Mouse (Mus musculus) liver, embryonic 12.5 days (tissue): ENCODE measurements at regions not wholly inside any gene's neighbourhood (a gene's known extent, or its start where the extent isn't known, plus 50 kb on each side); places are given as distances from the start of the nearest gene placed in this dataset.

Experiments used
- ATAC-seq: fragments of 200-750 bp; cut with Nextera tagmentation; 2 replicates; pipeline ENCODE4 v1.8.0; 2017; ENCODE audit warnings: moderate number of reproducible peaks, mild to moderate bottlenecking, moderate library complexity
- H3K27ac ChIP-seq: fragments of 300-500 bp; sonication (generic); 2 replicates; pipeline ENCODE4 v1.5.1; 2016; ENCODE audit warnings: mild to moderate bottlenecking
- H3K27me3 ChIP-seq: fragments of 300-500 bp; sonication (generic); replicated peaks from 2 replicates; pipeline ENCODE4 v1.6.1; 2016; ENCODE audit warnings: mild to moderate bottlenecking, moderate library complexity
- H3K36me3 ChIP-seq: fragments of 300-500 bp; sonication (generic); 2 replicates; pipeline ENCODE4 v1.6.1; 2016; ENCODE audit warnings: mild to moderate bottlenecking, moderate library complexity
- H3K4me1 ChIP-seq: fragments of 300-500 bp; sonication (generic); 2 replicates; pipeline ENCODE4 v1.6.1; 2016
- H3K4me2 ChIP-seq: fragments of 300-500 bp; sonication (generic); 2 replicates; pipeline ENCODE4 v1.6.1; 2016; ENCODE audit warnings: mild to moderate bottlenecking, moderate library complexity
- H3K4me3 ChIP-seq: fragments of 300-500 bp; sonication (generic); 2 replicates; pipeline ENCODE4 v1.5.1; 2016; ENCODE audit warnings: mild to moderate bottlenecking, moderate library complexity
- H3K9ac ChIP-seq: fragments of 300-500 bp; sonication (generic); 2 replicates; pipeline ENCODE4 v1.6.1; 2016; ENCODE audit warnings: mild to moderate bottlenecking, moderate library complexity
- H3K9me3 ChIP-seq: fragments of 300-500 bp; sonication (generic); replicated peaks from 2 replicates; pipeline ENCODE4 v1.6.1; 2016; ENCODE audit warnings: mild to moderate bottlenecking, moderate library complexity
- WGBS: fragments of 180-500 bp; shearing (Covaris S2); methylation state at CpG from one replicate; pipeline ENCODE4 v1.1.7; 2016; ENCODE audit not compliant: insufficient replicate concordance; 5-methylcytosine and 5-hydroxymethylcytosine counted together

DNA sequence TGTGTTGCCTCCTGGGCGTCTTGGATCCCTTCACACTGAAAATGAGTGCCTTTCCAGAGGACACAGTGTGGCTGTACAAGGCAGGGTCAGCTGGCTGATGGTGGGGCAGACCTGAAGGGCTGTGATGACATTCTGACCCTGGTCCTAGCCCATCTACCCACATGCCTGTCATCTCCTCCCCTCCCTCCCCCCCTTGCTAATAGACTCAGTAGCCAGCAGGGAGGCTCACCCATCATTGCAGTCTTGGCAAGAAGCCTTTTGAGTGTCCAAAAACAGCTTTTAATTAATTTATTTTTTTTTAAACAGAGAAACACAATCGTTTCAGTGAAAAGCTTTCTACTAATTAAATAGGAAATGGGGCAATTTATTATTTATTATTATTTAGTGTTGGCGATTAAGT lies 67.0 kb upstream of the Ssx2ip start:
- H3K9ac ChIP-seq, result no peak overlapping the region
- H3K4me1 ChIP-seq, result peaks cover 30% of the 10 kb centered on the region
- no peaks in the 10 kb centered on the region for H3K27me3 ChIP-seq
- no peak overlapping the region for H3K4me3 ChIP-seq
- no peak overlapping the region for H3K4me2 ChIP-seq
- ATAC-seq, result no peak
- 78% methylated on average over 3 of the region's 3 CpGs for WGBS
- H3K27ac ChIP-seq, result no peak overlapping the region
- no peaks in the 10 kb centered on the region for H3K36me3 ChIP-seq
- H3K9me3 ChIP-seq, result no peaks in the 10 kb centered on the region

GRCm38 (mm10) chr3:146337861-146338281 lies 66.6 kb upstream of the Ssx2ip start:
- no peak overlapping the region for H3K4me3 ChIP-seq
- H3K27ac ChIP-seq, result no peak overlapping the region

GRCm38 (mm10) chr3:146338445-146338844 lies 66.0 kb upstream of the Ssx2ip start:
- no peak for ATAC-seq
- H3K4me2 ChIP-seq, result no peak overlapping the region
- H3K27ac ChIP-seq, result no peak overlapping the region
- no peaks in the 10 kb centered on the region for H3K9me3 ChIP-seq
- H3K36me3 ChIP-seq, result no peaks in the 10 kb centered on the region
- 0 out of 2 replicates have a peak, but pooled peaks cover 7% of the 10 kb centered on the region for H3K27me3 ChIP-seq
- H3K4me3 ChIP-seq, result no peak overlapping the region
- H3K9ac ChIP-seq, result no peak overlapping the region
- peaks cover 20% of the 10 kb centered on the region for H3K4me1 ChIP-seq
- 81% methylated on average over 9 of the region's 9 CpGs for WGBS

More at GRCm38 (mm10) chr3:146337861-146338281, 66.6 kb upstream of the Ssx2ip start:
- Histone ChIP-seq H3K4me2 (no peak overlapping the region), H3K9me3 (no peaks in the 10 kb centered on the region), H3K4me1 (peaks cover 25% of the 10 kb centered on the region), H3K36me3 (no peaks in the 10 kb centered on the region), H3K27me3 (0 out of 2 replicates have a peak, but pooled peaks cover 3% of the 10 kb centered on the region), H3K9ac (no peak overlapping the region)
- 47% methylated on average over 7 of the region's 7 CpGs for WGBS
- ATAC-seq, result no peak

- 65% methylated on average over 12 of the region's 12 CpGs for WGBS
- no peak for ATAC-seq
- H3K9ac ChIP-seq, result no peak overlapping the region
- H3K9me3 ChIP-seq, result no peaks in the 10 kb centered on the region
- H3K27ac ChIP-seq, result no peak overlapping the region
- no peak overlapping the region for H3K4me3 ChIP-seq
- peak overlapping the region; percentile 6; the same call in 1 of the 2 replicates for H3K4me2 ChIP-seq
- peaks cover 18% of the 10 kb centered on the region for H3K4me1 ChIP-seq
- H3K27me3 ChIP-seq, result 0 out of 2 replicates have a peak, but pooled peaks cover 11% of the 10 kb centered on the region
- H3K36me3 ChIP-seq, result no peaks in the 10 kb centered on the region
These were observed 64.0 kb upstream of the Ssx2ip start for GRCm38 (mm10) chr3:146340316-146341055.

DNA sequence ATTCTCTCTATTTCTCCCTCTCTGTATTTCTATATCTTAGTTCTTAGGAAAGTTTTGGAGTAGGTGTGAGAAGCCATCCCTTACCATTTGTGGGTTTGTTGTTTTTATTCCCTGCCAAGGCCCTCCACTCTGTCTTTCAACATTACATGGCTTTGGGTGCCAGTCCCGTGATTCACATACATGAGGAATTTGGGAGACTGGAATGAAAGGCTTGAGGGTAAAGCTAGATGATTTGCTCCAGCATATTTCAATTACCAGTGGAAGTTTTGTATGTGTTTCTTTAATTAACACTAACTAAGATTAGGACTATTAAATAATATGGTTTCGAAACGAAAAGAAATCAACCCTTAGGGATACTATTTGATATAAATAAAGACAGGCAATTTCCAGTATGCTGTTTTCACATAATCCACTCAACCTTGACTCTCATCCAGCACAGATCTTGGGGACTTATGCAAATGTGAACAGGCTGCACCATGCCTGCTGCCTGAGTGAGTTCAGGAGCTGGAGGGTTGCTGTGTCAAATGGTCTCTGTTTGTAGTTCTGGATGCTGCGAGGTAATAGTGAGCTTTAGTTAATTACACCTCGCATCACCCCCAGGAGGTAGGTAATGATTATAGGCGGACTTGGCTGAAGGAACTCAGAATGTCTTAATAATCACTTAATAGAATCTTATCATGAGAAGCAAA lies 62.6 kb upstream of the Ssx2ip start:
- Histone ChIP-seq H3K27me3 (peaks cover 22% of the 10 kb centered on the region; the same call in 1 of the 2 replicates), H3K9me3 (no peaks in the 10 kb centered on the region), H3K4me1 (peaks cover 19% of the 10 kb centered on the region), H3K9ac (no peak overlapping the region), H3K4me2 (no peak overlapping the region), H3K27ac (no peak overlapping the region), H3K36me3 (no peaks in the 10 kb centered on the region), H3K4me3 (no peak overlapping the region)
- ATAC-seq, result no peak
- 67% methylated on average over 6 of the region's 6 CpGs for whole genome bisulfite sequencing

DNA sequence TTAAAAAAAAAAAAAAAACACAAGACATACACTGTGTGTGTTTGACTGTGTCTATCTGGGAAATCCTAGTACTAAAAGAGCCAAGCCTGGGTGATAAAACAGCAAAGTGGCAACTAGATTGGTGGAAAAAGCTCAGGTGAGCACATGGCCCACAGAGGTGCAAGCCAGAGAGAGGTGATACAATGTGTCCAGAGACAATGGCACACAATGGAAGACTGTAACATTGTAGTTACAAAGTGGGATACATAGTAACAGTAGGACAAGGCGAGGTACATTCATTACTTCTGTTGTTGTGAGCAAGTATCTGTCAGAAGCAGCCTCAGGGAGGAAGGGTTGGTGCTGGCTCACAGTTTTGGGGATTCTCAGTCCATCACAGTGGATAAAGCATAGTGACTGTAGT lies 61.7 kb upstream of the Ssx2ip start:
- Histone ChIP-seq H3K27me3 (peaks cover 30% of the 10 kb centered on the region; the same call in 1 of the 2 replicates), H3K9me3 (no peaks in the 10 kb centered on the region), H3K4me2 (no peak overlapping the region), H3K4me1 (peaks cover 19% of the 10 kb centered on the region), H3K36me3 (no peaks in the 10 kb centered on the region), H3K4me3 (no peak overlapping the region), H3K9ac (no peak overlapping the region), H3K27ac (no peak overlapping the region)
- WGBS, result 64% methylated on average over 1 of the region's 1 CpGs
- no peak for ATAC-seq

- Histone ChIP-seq H3K27ac (no peak overlapping the region), H3K9ac (no peak overlapping the region), H3K4me2 (no peak overlapping the region), H3K27me3 (peaks cover 36% of the 10 kb centered on the region; the same call in 1 of the 2 replicates), H3K9me3 (no peaks in the 10 kb centered on the region), H3K4me3 (no peak overlapping the region), H3K4me1 (peaks cover 19% of the 10 kb centered on the region), H3K36me3 (no peaks in the 10 kb centered on the region)
- 47% methylated on average over 9 of the region's 9 CpGs for WGBS
- no peak for ATAC-seq
These were observed 60.6 kb upstream of the Ssx2ip start for GRCm38 (mm10) chr3:146343649-146344401.

DNA sequence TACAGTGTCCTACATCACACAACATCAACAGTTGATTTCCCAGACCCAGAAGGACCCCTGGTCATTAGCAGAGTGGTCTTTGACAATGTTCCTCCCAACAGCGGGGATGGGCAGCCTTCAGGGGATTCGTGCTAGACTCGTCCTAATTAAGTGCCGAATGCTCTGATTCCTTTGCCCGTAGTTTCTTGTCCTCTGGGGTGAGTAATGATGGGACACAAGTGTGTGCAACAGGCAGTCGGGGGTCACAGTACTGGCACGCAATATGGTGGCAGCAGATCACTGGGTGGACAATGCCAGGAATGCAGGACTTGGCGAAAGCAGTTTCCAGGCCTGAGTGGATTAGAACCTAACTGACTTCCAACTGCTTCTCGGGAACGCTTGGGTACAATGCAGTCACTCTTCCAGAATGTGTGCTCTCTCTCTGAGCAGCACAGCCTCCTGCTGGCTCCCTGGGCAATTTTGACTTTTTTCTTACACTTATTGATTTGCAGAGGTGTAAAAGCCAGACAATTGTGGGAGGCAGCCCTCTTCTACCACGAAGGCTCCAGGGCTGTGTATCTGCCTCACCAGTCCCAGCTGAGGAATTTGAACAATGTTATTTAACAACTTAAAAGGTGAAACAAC lies 59.9 kb upstream of the Ssx2ip start:
- no peak overlapping the region for H3K27ac ChIP-seq
- H3K4me1 ChIP-seq, result peaks cover 19% of the 10 kb centered on the region
- 70% methylated on average over 11 of the region's 11 CpGs for WGBS
- no peak overlapping the region for H3K4me3 ChIP-seq
- H3K9me3 ChIP-seq, result no peaks in the 10 kb centered on the region
- no peak overlapping the region for H3K9ac ChIP-seq
- H3K36me3 ChIP-seq, result no peaks in the 10 kb centered on the region
- H3K27me3 ChIP-seq, result peaks cover 40% of the 10 kb centered on the region; the same call in 1 of the 2 replicates
- no peak for ATAC-seq
- H3K4me2 ChIP-seq, result no peak overlapping the region

DNA sequence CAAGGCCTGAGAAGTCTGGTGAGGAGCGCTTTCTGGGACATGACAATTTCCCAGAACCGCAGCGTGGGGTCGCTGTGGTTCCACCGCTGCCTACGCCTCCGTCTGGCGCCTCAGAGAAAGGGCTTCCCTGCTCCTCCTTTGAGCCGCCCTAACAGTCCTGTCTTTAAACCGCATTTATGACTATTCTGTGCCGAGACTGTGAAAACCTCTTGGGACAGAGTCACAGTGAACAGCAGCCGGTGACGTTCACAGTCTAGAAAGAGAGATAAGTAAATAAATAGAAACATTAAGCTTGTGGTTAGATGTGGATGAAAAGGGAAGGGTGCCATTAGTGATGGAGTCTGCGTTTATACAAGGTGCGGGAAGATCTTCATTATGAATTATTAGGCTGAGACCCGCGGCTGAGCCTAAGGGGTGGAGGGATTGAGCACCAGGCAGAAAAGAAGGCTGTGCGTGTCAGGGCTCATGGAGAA lies 59.1 kb upstream of the Ssx2ip start:
- Histone ChIP-seq H3K9ac (0 out of 2 replicates have a peak overlapping the region, but pooled peaks have one; percentile 13), H3K27ac (no peak overlapping the region), H3K27me3 (peaks cover 40% of the 10 kb centered on the region; the same call in 1 of the 2 replicates), H3K4me3 (no peak overlapping the region; the same call in 1 of the 2 replicates), H3K4me1 (peaks cover 15% of the 10 kb centered on the region), H3K9me3 (no peaks in the 10 kb centered on the region), H3K4me2 (peak overlapping the region; percentile 48), H3K36me3 (no peaks in the 10 kb centered on the region)
- peak; percentile 76 for ATAC-seq
- 11% methylated on average over 18 of the region's 18 CpGs for WGBS

DNA sequence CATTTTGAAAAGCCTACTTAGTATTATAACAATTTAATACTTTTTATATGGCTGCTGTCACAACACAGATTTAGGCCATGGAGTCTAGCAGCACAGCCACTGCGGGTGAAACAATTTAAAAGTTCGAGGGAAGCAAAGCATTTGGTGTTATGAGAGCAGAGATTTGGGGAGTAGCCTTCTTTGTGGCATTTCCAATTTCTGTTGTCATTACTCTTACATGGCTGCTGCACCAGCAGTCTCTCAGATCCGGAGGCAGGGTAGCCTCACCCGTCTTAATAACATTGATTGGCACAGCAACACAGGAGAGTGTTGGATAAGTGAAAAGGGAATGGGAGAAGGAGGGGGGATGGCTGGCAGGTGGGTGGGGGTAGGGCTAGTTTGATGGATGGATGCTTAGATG lies 58.5 kb upstream of the Ssx2ip start:
- Histone ChIP-seq H3K4me1 (peaks cover 10% of the 10 kb centered on the region), H3K27me3 (peaks cover 40% of the 10 kb centered on the region; the same call in 1 of the 2 replicates), H3K27ac (no peak overlapping the region), H3K9me3 (no peaks in the 10 kb centered on the region), H3K36me3 (no peaks in the 10 kb centered on the region), H3K9ac (no peak overlapping the region), H3K4me2 (no peak overlapping the region), H3K4me3 (no peak overlapping the region)
- no peak for ATAC-seq
- WGBS, result 63% methylated on average over 4 of the region's 4 CpGs

GRCm38 (mm10) chr3:146347311-146347710 lies 57.1 kb upstream of the Ssx2ip start:
- no peak overlapping the region for H3K27ac ChIP-seq
- no peaks in the 10 kb centered on the region for H3K9me3 ChIP-seq
- WGBS, result 56% methylated on average over 3 of the region's 3 CpGs
- H3K36me3 ChIP-seq, result no peaks in the 10 kb centered on the region
- H3K9ac ChIP-seq, result no peak overlapping the region
- no peak overlapping the region for H3K4me2 ChIP-seq
- no peak for ATAC-seq
- H3K27me3 ChIP-seq, result peaks cover 40% of the 10 kb centered on the region; the same call in 1 of the 2 replicates
- H3K4me3 ChIP-seq, result no peak overlapping the region
- H3K4me1 ChIP-seq, result peaks cover 10% of the 10 kb centered on the region
